Mouse (Mus musculus): ENCODE results near the gene Plcb3. TPM values are rescaled to one million over a fixed set of nuclear protein-coding genes. Genes with fewer than 3 reads are reported as not detected.

The Plcb3 gene
- polyA plus RNA-seq, 1 experiment: 51.7 TPM

DNA sequence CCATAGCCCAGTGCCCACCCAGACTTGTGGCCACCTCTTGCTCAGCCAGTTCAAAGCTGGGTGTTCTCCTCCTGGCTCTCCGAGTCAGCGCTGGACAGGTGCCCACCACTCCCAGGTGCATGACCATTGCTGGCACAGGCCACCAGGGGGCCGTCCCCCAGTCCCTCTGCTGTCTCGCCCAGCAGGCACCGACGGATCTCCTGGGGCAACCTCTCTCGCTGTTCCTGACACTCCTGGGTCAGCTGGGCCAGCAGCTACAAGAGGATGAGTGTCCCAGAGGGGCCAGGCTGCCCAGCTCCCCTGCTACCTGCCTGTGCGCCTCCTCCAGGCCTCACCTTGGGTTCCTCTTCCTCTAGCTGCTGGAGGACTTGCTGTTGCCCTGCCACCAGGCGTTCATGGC, 22.2 kb downstream of the Plcb3 start:
- Histone ChIP-seq H3K79me3 (ENCODE audit: low read depth) (no peaks in the 10 kb centered on the region), H3K4me3 (ENCODE audit: insufficient read depth, poor library complexity, severe bottlenecking) (no peak overlapping the region), H3K79me2 (ENCODE audit: control insufficient read depth, insufficient read depth) (no peaks in the 10 kb centered on the region), H3ac (ENCODE audit: control insufficient read depth, insufficient read length, low read depth) (no peak overlapping the region), H3K36me3 (ENCODE audit: control insufficient read depth, insufficient read depth) (peaks cover 49% of the 10 kb centered on the region), H3K27me3 (ENCODE audit: control insufficient read depth, insufficient read depth, insufficient read length) (no peaks in the 10 kb centered on the region)
- TF ChIP-seq MYOD1 (IDR thresholded peaks at IDR 0.05; ENCODE audit: control insufficient read depth, insufficient read length, low read depth) (no peak), FOSL1 (IDR thresholded peaks at IDR 0.05; ENCODE audit: insufficient read depth, low read length, poor library complexity, severe bottlenecking) (no peak), MAX (IDR thresholded peaks at IDR 0.05) (no peak), CEBPB (IDR thresholded peaks at IDR 0.05; ENCODE audit: low read depth) (no peak), USF1 (IDR thresholded peaks at IDR 0.05; ENCODE audit: low read depth) (no peak), MYOG (IDR thresholded peaks at IDR 0.05; ENCODE audit: control insufficient read depth, extremely low read depth, insufficient read length) (no peak), CTCF (IDR thresholded peaks at IDR 0.05; ENCODE audit: control insufficient read depth, insufficient read depth, insufficient read length) (peak; percentile 21)

DNA sequence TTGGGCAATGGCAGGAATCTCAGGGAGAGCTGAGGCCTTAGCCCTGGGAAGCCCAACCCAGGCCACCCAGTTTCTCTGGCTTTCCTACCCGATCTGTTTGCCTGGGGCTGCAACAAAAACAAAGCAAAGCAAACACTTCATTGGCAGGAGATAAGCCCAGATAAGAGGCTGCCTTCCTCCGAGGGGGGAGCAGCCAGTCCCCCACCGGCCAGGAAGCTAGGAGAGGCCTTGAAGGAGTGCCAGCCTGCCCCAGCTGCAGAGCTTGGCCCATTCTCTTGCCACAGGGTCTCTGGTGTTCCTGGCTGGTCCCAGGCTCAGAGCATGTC, 23.6 kb downstream of the Plcb3 start:
- H3K36me3 ChIP-seq (ENCODE audit: control insufficient read depth, insufficient read depth): peaks cover 35% of the 10 kb centered on the region
- no peaks in the 10 kb centered on the region for H3K27me3 ChIP-seq (ENCODE audit: control insufficient read depth, insufficient read depth, insufficient read length)
- H3K79me2 ChIP-seq (ENCODE audit: control insufficient read depth, insufficient read depth): no peaks in the 10 kb centered on the region
- H3K4me3 ChIP-seq (ENCODE audit: insufficient read depth, poor library complexity, severe bottlenecking): peak overlapping the region; percentile 46
- TF ChIP-seq CTCF (IDR thresholded peaks at IDR 0.05; ENCODE audit: control insufficient read depth, insufficient read depth, insufficient read length) (no peak), MAX (IDR thresholded peaks at IDR 0.05) (no peak), FOSL1 (IDR thresholded peaks at IDR 0.05; ENCODE audit: insufficient read depth, low read length, poor library complexity, severe bottlenecking) (no peak), MYOG (IDR thresholded peaks at IDR 0.05; ENCODE audit: control insufficient read depth, extremely low read depth, insufficient read length) (no peak), MYOD1 (IDR thresholded peaks at IDR 0.05; ENCODE audit: control insufficient read depth, insufficient read length, low read depth) (no peak), CEBPB (IDR thresholded peaks at IDR 0.05; ENCODE audit: low read depth) (no peak), USF1 (IDR thresholded peaks at IDR 0.05; ENCODE audit: low read depth) (no peak)
- no peaks in the 10 kb centered on the region for H3K79me3 ChIP-seq (ENCODE audit: low read depth)
- peak overlapping the region; percentile 52 for H3ac ChIP-seq (ENCODE audit: control insufficient read depth, insufficient read length, low read depth)

DNA sequence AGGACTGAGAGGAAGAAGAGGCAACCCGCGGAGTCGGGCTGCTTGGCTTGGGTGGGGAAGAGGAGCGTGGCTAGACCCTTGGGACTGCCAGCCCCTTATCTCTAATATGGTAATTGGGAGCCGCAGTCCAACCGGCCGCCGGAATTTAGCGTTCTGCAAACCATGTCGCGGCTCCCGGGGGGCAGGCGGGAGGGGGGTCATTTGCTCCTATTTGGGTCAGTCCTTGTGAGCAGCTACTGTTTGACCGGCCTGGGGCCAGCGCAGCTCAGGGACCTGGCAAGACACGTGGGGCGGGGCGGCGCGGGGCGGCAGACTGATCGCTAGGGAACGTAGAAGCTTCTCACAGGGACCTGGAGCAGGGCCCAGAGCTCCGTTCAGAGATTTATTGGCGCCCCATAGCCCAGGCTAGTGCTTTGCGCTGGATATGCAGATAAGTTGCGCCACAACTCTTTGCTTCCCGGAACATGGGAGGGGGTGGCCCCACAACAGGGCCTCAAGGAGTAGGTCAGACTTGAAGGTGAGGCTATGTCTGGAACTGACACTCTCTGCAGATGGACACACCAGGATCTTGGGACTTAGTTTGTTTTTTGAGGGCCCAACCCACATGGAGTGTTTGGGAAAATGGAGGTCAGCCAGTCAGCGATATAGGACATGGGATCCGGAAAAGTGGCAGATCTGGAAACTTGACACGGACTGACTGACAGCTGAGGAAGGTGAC, 24.1 kb downstream of the Plcb3 start:
- TF ChIP-seq USF1 (IDR thresholded peaks at IDR 0.05; ENCODE audit: low read depth) (no peak), MYOG (IDR thresholded peaks at IDR 0.05; ENCODE audit: control insufficient read depth, extremely low read depth, insufficient read length) (no peak), CTCF (IDR thresholded peaks at IDR 0.05; ENCODE audit: control insufficient read depth, insufficient read depth, insufficient read length) (no peak), MAX (IDR thresholded peaks at IDR 0.05) (no peak), CEBPB (IDR thresholded peaks at IDR 0.05; ENCODE audit: low read depth) (peak; percentile 3), MYOD1 (IDR thresholded peaks at IDR 0.05; ENCODE audit: control insufficient read depth, insufficient read length, low read depth) (no peak), FOSL1 (IDR thresholded peaks at IDR 0.05; ENCODE audit: insufficient read depth, low read length, poor library complexity, severe bottlenecking) (no peak)
- peaks cover 30% of the 10 kb centered on the region for H3K36me3 ChIP-seq (ENCODE audit: control insufficient read depth, insufficient read depth)
- no peaks in the 10 kb centered on the region for H3K79me3 ChIP-seq (ENCODE audit: low read depth)
- peak overlapping the region; percentile 52 for H3ac ChIP-seq (ENCODE audit: control insufficient read depth, insufficient read length, low read depth)
- peak overlapping the region; percentile 46 for H3K4me3 ChIP-seq (ENCODE audit: insufficient read depth, poor library complexity, severe bottlenecking)
- no peaks in the 10 kb centered on the region for H3K27me3 ChIP-seq (ENCODE audit: control insufficient read depth, insufficient read depth, insufficient read length)
- H3K79me2 ChIP-seq (ENCODE audit: control insufficient read depth, insufficient read depth): no peaks in the 10 kb centered on the region

DNA sequence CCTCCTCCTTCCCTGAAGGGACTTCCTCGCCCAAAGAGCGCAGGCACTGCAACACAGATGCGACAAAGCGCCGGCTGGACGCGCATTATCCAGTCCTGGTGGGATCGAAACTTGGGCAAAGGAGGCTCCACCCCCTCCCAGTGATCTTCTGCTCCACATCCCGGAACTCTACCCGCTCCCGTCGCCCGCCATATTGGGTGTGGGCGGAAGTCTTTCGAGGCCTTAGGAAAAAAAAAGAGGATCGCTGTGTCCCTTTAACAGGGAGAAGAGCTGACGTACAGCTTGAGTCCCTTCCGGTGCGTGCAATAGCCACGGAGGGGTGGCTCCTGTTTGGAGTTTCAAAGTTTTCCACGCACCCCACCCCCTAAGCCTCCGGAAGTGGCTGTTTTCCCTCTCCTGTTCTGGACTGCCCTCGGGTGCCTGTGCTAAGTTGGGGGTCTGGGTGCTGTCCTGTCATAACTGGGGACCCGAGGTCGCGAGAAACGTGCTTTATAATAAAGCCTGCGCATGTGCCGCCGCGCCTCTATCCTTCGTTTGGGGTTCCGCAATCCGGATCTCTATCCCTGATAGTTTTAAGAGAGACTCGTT, 24.8 kb downstream of the Plcb3 start:
- Histone ChIP-seq H3ac (ENCODE audit: control insufficient read depth, insufficient read length, low read depth) (peak overlapping the region; percentile 92), H3K79me2 (ENCODE audit: control insufficient read depth, insufficient read depth) (no peaks in the 10 kb centered on the region), H3K79me3 (ENCODE audit: low read depth) (no peaks in the 10 kb centered on the region), H3K27me3 (ENCODE audit: control insufficient read depth, insufficient read depth, insufficient read length) (no peaks in the 10 kb centered on the region), H3K36me3 (ENCODE audit: control insufficient read depth, insufficient read depth) (peaks cover 29% of the 10 kb centered on the region), H3K4me3 (ENCODE audit: insufficient read depth, poor library complexity, severe bottlenecking) (peak overlapping the region; percentile 46)
- no peak for TF ChIP-seq CEBPB (IDR thresholded peaks at IDR 0.05; ENCODE audit: low read depth)
- peak; percentile 89 for TF ChIP-seq MAX (IDR thresholded peaks at IDR 0.05)
- TF ChIP-seq USF1 (IDR thresholded peaks at IDR 0.05; ENCODE audit: low read depth): no peak
- TF ChIP-seq FOSL1 (IDR thresholded peaks at IDR 0.05; ENCODE audit: insufficient read depth, low read length, poor library complexity, severe bottlenecking): no peak

DNA sequence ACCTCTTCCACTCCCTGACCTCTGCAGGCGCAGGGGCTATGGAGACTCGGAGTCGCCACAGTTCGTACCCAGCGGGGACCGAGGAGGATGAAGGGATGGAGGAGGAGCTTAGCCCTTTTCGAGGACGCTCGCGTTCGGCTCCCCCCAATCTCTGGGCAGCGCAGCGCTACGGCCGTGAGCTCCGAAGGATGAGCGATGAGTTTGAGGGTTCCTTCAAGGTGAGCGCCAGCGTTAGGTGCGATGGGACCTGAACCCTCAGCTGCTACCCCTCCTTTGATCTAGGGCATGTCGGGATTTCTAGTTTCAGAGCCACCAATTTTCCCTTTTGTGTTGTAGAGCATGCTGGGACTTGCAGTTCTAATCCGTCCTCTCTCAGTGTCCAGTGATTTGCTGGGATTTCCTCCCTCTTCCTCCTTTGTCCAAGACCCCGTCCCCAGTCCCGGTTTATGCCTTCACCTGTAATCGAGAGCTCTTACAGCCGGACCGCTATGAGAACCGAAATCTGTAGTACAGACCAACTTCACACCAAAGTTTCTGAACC, 25.6 kb downstream of the Plcb3 start:
- Histone ChIP-seq H3K79me3 (ENCODE audit: low read depth) (no peaks in the 10 kb centered on the region), H3K79me2 (ENCODE audit: control insufficient read depth, insufficient read depth) (no peaks in the 10 kb centered on the region), H3K4me3 (ENCODE audit: insufficient read depth, poor library complexity, severe bottlenecking) (peak overlapping the region; percentile 46), H3ac (ENCODE audit: control insufficient read depth, insufficient read length, low read depth) (peak overlapping the region; percentile 92), H3K27me3 (ENCODE audit: control insufficient read depth, insufficient read depth, insufficient read length) (no peaks in the 10 kb centered on the region), H3K36me3 (ENCODE audit: control insufficient read depth, insufficient read depth) (peaks cover 29% of the 10 kb centered on the region)
- no peak for TF ChIP-seq MAX (IDR thresholded peaks at IDR 0.05)
- no peak for TF ChIP-seq MYOG (IDR thresholded peaks at IDR 0.05; ENCODE audit: control insufficient read depth, extremely low read depth, insufficient read length)
- TF ChIP-seq CTCF (IDR thresholded peaks at IDR 0.05; ENCODE audit: control insufficient read depth, insufficient read depth, insufficient read length): no peak
- TF ChIP-seq CEBPB (IDR thresholded peaks at IDR 0.05; ENCODE audit: low read depth): no peak
- TF ChIP-seq FOSL1 (IDR thresholded peaks at IDR 0.05; ENCODE audit: insufficient read depth, low read length, poor library complexity, severe bottlenecking): no peak
- TF ChIP-seq MYOD1 (IDR thresholded peaks at IDR 0.05; ENCODE audit: control insufficient read depth, insufficient read length, low read depth): no peak
- TF ChIP-seq USF1 (IDR thresholded peaks at IDR 0.05; ENCODE audit: low read depth): no peak
